8 mouse cellular contexts compared by ENCODE assay signal in the genomic region with DNA sequence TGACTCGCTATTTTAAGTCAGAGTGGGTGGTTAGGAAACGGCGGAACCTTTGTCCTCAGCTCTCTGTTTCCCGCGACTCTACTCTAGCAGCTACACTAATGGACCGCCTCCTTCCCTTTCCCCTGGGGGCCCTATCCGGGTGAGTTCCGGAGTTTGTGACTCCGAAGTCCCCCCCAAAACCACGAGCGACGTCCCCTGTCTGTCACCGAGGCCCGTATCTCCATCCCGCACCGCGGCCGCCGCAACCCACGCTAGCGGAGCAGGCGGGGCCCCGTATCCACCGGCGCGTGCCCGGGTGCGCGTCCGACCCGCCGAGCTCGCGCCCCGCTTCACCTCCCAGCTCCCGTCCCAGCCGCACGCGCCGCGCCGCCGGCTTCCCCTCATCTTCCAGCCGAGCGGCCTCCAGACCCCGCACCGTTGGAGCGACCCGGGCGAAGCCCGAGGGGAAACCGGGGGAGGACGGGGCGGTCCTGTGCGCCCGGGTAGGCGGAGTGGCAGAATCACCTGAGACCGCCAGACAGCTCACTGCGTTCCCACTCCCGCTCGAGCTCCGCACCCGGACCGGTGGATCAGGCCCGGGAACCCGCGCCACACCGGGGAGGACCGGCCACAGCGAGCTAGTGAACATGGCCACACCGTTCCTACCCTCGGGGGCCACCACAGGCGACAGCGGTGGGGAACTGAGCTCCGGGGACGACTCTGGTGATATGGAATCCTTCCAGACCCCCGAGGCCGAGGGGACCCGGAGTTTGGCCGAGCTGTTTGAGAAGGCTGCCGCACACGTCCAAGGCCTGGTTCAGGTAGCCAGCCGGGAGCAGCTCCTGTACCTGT. TPM values are rescaled to one million over a fixed set of nuclear protein-coding genes. Genes with fewer than 3 reads are reported as not detected.
A peak's percentile ranks its signal among the peaks of the same experiment; 100 is the strongest.
DNase-seq lines count a peak whose midpoint lies in the region; ATAC-seq and TF ChIP-seq lines count a peak whose summit lies in the region.

A gene (plus strand): TSS at position 109 of the 831 bp plus-strand sequence.

- no peaks in the 10 kb centered on the region for H3K27me3 ChIP-seq in heart, embryonic 12.5 days (replicated peaks)
- no peaks in the 10 kb centered on the region for H3K27me3 ChIP-seq in kidney, postnatal 0 days (ENCODE audit: insufficient read depth, low read length)
- no peaks in the 10 kb centered on the region for H3K27me3 ChIP-seq in liver, embryonic 11.5 days (replicated peaks; ENCODE audit: control insufficient read depth, insufficient read depth, low read length)
- H3K27me3 ChIP-seq in stomach, embryonic 14.5 days (ENCODE audit: control insufficient read depth, insufficient read depth, low read length) = no peaks in the 10 kb centered on the region

- WGBS in heart, embryonic 12.5 days = under 1% methylated on average over 83 of the region's 83 CpGs
- 1% methylated on average over 83 of the region's 83 CpGs for WGBS in kidney, postnatal 0 days
- WGBS in liver, embryonic 11.5 days = under 1% methylated on average over 83 of the region's 83 CpGs
- WGBS in stomach, embryonic 14.5 days = under 1% methylated on average over 81 of the region's 83 CpGs

- H3K4me1 ChIP-seq in heart, embryonic 12.5 days (replicated peaks) = peaks cover 14% of the 10 kb centered on the region
- no peaks in the 10 kb centered on the region; the same call in 1 of the 2 replicates for H3K4me1 ChIP-seq in kidney, postnatal 0 days (replicated peaks; ENCODE audit: insufficient read depth, low read length)
- peaks cover 26% of the 10 kb centered on the region for H3K4me1 ChIP-seq in liver, embryonic 11.5 days (replicated peaks; ENCODE audit: control insufficient read depth, insufficient read depth, low read length)
- H3K4me1 ChIP-seq in stomach, embryonic 14.5 days (ENCODE audit: control insufficient read depth, insufficient read depth, low read length) = peaks cover 7% of the 10 kb centered on the region; the same call in 1 of the 2 replicates

- H3K27ac ChIP-seq in heart, embryonic 12.5 days (ENCODE audit: poor library complexity, severe bottlenecking) = peak within 1 kb of the TSS; percentile 74
- H3K27ac ChIP-seq in kidney, postnatal 0 days = peak within 1 kb of the TSS; percentile 83
- peak within 1 kb of the TSS; percentile 79 for H3K27ac ChIP-seq in liver, embryonic 11.5 days (ENCODE audit: low read depth, low read length)
- peak within 1 kb of the TSS; percentile 77 for H3K27ac ChIP-seq in stomach, embryonic 14.5 days (ENCODE audit: low read length)

- H3K9me3 ChIP-seq in heart, embryonic 12.5 days (replicated peaks) = no peaks in the 10 kb centered on the region
- no peaks in the 10 kb centered on the region for H3K9me3 ChIP-seq in kidney, postnatal 0 days (replicated peaks; ENCODE audit: low read length)
- no peaks in the 10 kb centered on the region for H3K9me3 ChIP-seq in liver, embryonic 11.5 days (ENCODE audit: control insufficient read depth, low read length)
- H3K9me3 ChIP-seq in stomach, embryonic 14.5 days (ENCODE audit: control insufficient read depth, low read depth, low read length) = no peaks in the 10 kb centered on the region

- H3K9ac ChIP-seq in heart, embryonic 12.5 days = peak within 1 kb of the TSS; percentile 92
- H3K9ac ChIP-seq in kidney, postnatal 0 days (ENCODE audit: low read depth, low read length) = peak within 1 kb of the TSS; percentile 85
- H3K9ac ChIP-seq in liver, embryonic 11.5 days (ENCODE audit: low read depth, low read length) = peak within 1 kb of the TSS; percentile 96
- H3K9ac ChIP-seq in stomach, embryonic 14.5 days (replicated peaks; ENCODE audit: low read depth, low read length) = peak within 1 kb of the TSS; percentile 85

- peak; percentile 86 for DNase-seq in B cell, adult 2 months
- peak; percentile 98 for DNase-seq in brain, adult 2 months (ENCODE audit: low read depth, low spot score)
- DNase-seq in kidney, postnatal 0 days (ENCODE audit: low spot score) = peak; percentile 94
- DNase-seq in liver, embryonic 11.5 days (ENCODE audit: low spot score) = peak; percentile 86
- peak; percentile 87 for DNase-seq in naive thymus-derived CD4-positive, alpha-beta T cell, adult 2 months (ENCODE audit: low read depth)

- no peak for TF ChIP-seq CTCF in kidney, postnatal 0 days (IDR thresholded peaks at IDR 0.05; ENCODE audit: low read depth)

- peak within 1 kb of the TSS; percentile 99 for H3K4me2 ChIP-seq in heart, embryonic 12.5 days
- peak within 1 kb of the TSS; percentile 82 for H3K4me2 ChIP-seq in kidney, postnatal 0 days (ENCODE audit: low read length)
- peak within 1 kb of the TSS; percentile 67 for H3K4me2 ChIP-seq in liver, embryonic 11.5 days
- peak within 1 kb of the TSS; percentile 84 for H3K4me2 ChIP-seq in stomach, embryonic 14.5 days (replicated peaks; ENCODE audit: low read depth, low read length)

- ATAC-seq in erythroblast, adult 5-6 weeks (replicated peaks; ENCODE audit: low FRiP score, poor library complexity, severe bottlenecking) = peak; percentile 80
- ATAC-seq in heart, embryonic 12.5 days (ENCODE audit: insufficient number of reproducible peaks, low FRiP score) = peak; percentile 86
- ATAC-seq in kidney, postnatal 0 days (replicated peaks; ENCODE audit: low FRiP score, low read depth) = peak; percentile 87
- ATAC-seq in liver, embryonic 11.5 days (replicated peaks; ENCODE audit: low FRiP score) = peak; percentile 84
- ATAC-seq in stomach, embryonic 14.5 days (ENCODE audit: insufficient number of reproducible peaks, insufficient read depth, low FRiP score, low read depth) = peak; percentile 86

- H3K36me3 ChIP-seq in heart, embryonic 12.5 days = no peaks in the 10 kb centered on the region
- H3K36me3 ChIP-seq in kidney, postnatal 0 days (ENCODE audit: insufficient read depth, low read length) = no peaks in the 10 kb centered on the region
- H3K36me3 ChIP-seq in liver, embryonic 11.5 days (ENCODE audit: control insufficient read depth, insufficient read depth, low read length) = no peaks in the 10 kb centered on the region; the same call in 1 of the 2 replicates
- H3K36me3 ChIP-seq in stomach, embryonic 14.5 days (ENCODE audit: control insufficient read depth, insufficient read depth, low read length) = no peaks in the 10 kb centered on the region

- peak within 1 kb of the TSS; percentile 90 for H3K4me3 ChIP-seq in heart, embryonic 12.5 days
- H3K4me3 ChIP-seq in kidney, postnatal 0 days (replicated peaks; ENCODE audit: low read depth, low read length) = peak within 1 kb of the TSS; percentile 81
- H3K4me3 ChIP-seq in liver, embryonic 11.5 days (ENCODE audit: low read depth, low read length) = peak within 1 kb of the TSS; percentile 97
- H3K4me3 ChIP-seq in stomach, embryonic 14.5 days (ENCODE audit: low read depth, low read length) = peak within 1 kb of the TSS; percentile 94

RNA-seq across cellular contexts. Expression of the gene that starts here (rescaled TPM):
- total RNA-seq in erythroblast, adult 5-6 weeks (2015; ENCODE audit: low replicate concordance) = 5.6 and 11.0 TPM in 2 replicates
- 4.0 and 11.7 TPM in 2 replicates for total RNA-seq in erythroblast, adult 5-6 weeks (2017; ENCODE audit: low replicate concordance)
- polyA plus RNA-seq in heart, embryonic 12.5 days (2016; fragmentation: Nextera tagmentation; extraction: Ambion mirVana) = 69.7 and 71.7 TPM in 2 replicates
- polyA plus RNA-seq in kidney, postnatal 0 days (2015; fragmentation: Nextera tagmentation; extraction: Ambion mirVana) = 88.9 and 96.8 TPM in 2 replicates
- 101 and 106 TPM in 2 replicates for polyA plus RNA-seq in liver, embryonic 11.5 days (2014; fragmentation: Nextera tagmentation; extraction: Ambion mirVana)
- polyA plus RNA-seq in stomach, embryonic 14.5 days (2014; fragmentation: Nextera tagmentation; extraction: Ambion mirVana) = 68.6 and 69.1 TPM in 2 replicates

Comparison
In these comparisons a context has a peak if more than half of its experiments do, and no peak if none do; other contexts are left out.
1. Peak in every context shown above with its lines: DNase-seq, ATAC-seq, H3K4me3 ChIP-seq and H3K27ac ChIP-seq.